24 mouse cellular contexts compared by ENCODE assay signal in the genomic region with DNA sequence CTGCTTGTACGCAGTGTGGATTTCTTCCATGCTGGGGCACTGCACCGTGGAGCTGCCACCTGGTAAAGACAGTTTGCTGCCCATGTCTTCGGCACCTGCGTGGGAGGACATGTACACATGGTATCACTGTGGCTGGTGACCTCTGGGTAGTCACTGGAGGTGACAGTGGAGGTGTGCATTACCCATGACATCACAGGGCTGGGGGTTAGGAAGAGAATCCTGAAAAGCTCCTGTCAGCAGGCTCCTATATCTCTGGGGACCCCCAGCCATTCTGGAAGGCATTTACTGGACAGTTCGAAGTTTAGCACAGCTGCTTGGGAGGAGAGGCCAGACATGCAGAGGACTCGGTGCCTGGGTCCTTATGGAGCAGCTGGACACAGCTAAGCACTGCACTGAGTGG. TPM values are rescaled to one million over a fixed set of nuclear protein-coding genes. Genes with fewer than 3 reads are reported as not detected.
DNase-seq lines count a peak whose midpoint lies in the region; ATAC-seq and TF ChIP-seq lines count a peak whose summit lies in the region.
"Had no signal": no experiment of that assay in that cellular context is flagged by ENCODE, and none has a peak within 500 bp of the region (broad histone marks: within the 10 kb centered on the region; RNA-seq: fewer than 3 reads in every experiment).

No protein-coding gene starts in this region.

- intact Hi-C loops in gastrocnemius, adult 2 months (cut with DNase I) = loop anchor here (1.0 to 5.0 kb wide), 2 partner anchors 33 to 44 kb away; partner anchors contain the start of gene Lrrk1

- DNase-seq in gastrocnemius, adult 2 months = no peak
- DNase-seq in gastrocnemius, postnatal 10 days = no peak
- DNase-seq in intestine, embryonic 14.5 days (ENCODE audit: low spot score) = no peak
- DNase-seq in heart, postnatal 4 days = peak; percentile 34
- DNase-seq in ovary, postnatal 36 days (ENCODE audit: low spot score) = no peak

- ATAC-seq in intestine, embryonic 14.5 days (replicated peaks; ENCODE audit: low FRiP score, low TSS enrichment, low read depth) = no peak
- ATAC-seq in intestine, postnatal 0 days = no peak
- ATAC-seq in megakaryocyte, adult 5-6 weeks (ENCODE audit: poor library complexity, severe bottlenecking) = no peak
- ATAC-seq: CD4-positive, CD25-positive, alpha-beta regulatory T cell, adult 4 months; forebrain, embryonic 15.5 days; Patski had no signal

- H3K9ac ChIP-seq in intestine, embryonic 14.5 days (ENCODE audit: low read length) = 0 out of 2 replicates have a peak overlapping the region, but pooled peaks have one; percentile 20
- no peak overlapping the region for H3K9ac ChIP-seq in intestine, postnatal 0 days (ENCODE audit: low read depth, low read length)
- H3K9ac ChIP-seq: embryonic facial prominence, embryonic 12.5 days; forebrain, embryonic 15.5 days; hindbrain, embryonic 15.5 days; limb, embryonic 13.5 days; liver, embryonic 15.5 days had no signal

- peak overlapping the region; percentile 72 for H3K27ac ChIP-seq in gastrocnemius, adult 2 months
- H3K27ac ChIP-seq in intestine, embryonic 14.5 days (ENCODE audit: low read depth) = no peak overlapping the region
- H3K27ac ChIP-seq in intestine, postnatal 0 days (ENCODE audit: low read depth, low read length) = no peak overlapping the region
- H3K27ac ChIP-seq: embryonic facial prominence, embryonic 12.5 days; forebrain, embryonic 15.5 days; hindbrain, embryonic 15.5 days; limb, embryonic 13.5 days; liver, embryonic 15.5 days had no signal

- no peaks in the 10 kb centered on the region for H3K36me3 ChIP-seq in intestine, embryonic 14.5 days (ENCODE audit: control insufficient read depth, insufficient read depth, low read length)
- no peaks in the 10 kb centered on the region; the same call in 1 of the 2 replicates for H3K36me3 ChIP-seq in intestine, postnatal 0 days (ENCODE audit: control insufficient read depth, insufficient read depth)
- peaks cover 57% of the 10 kb centered on the region for H3K36me3 ChIP-seq in megakaryocyte, embryonic 14.5 days (replicated peaks; ENCODE audit: low read length)
- H3K36me3 ChIP-seq: embryonic facial prominence, embryonic 12.5 days; forebrain, embryonic 15.5 days; hindbrain, embryonic 15.5 days; limb, embryonic 13.5 days; liver, embryonic 15.5 days had no signal

- peaks cover 19% of the 10 kb centered on the region for H3K4me1 ChIP-seq in intestine, embryonic 14.5 days (replicated peaks; ENCODE audit: control insufficient read depth, insufficient read depth, low read length)
- H3K4me1 ChIP-seq in intestine, postnatal 0 days (replicated peaks; ENCODE audit: control insufficient read depth, insufficient read depth, low read length) = no peaks in the 10 kb centered on the region
- peaks cover 81% of the 10 kb centered on the region for H3K4me1 ChIP-seq in megakaryocyte, embryonic 14.5 days

- no peaks in the 10 kb centered on the region for H3K27me3 ChIP-seq in intestine, embryonic 14.5 days (replicated peaks; ENCODE audit: control insufficient read depth, insufficient read depth, low read length)
- H3K27me3 ChIP-seq in intestine, postnatal 0 days (replicated peaks; ENCODE audit: control insufficient read depth, insufficient read depth, low read length) = no peaks in the 10 kb centered on the region
- no peaks in the 10 kb centered on the region for H3K27me3 ChIP-seq in megakaryocyte, embryonic 14.5 days (replicated peaks)
- H3K27me3 ChIP-seq: embryonic facial prominence, embryonic 12.5 days; forebrain, embryonic 15.5 days; hindbrain, embryonic 15.5 days; limb, embryonic 13.5 days; liver, embryonic 15.5 days; Patski had no signal

- 77% methylated on average over 6 of the region's 6 CpGs for WGBS in intestine, embryonic 14.5 days
- 75% methylated on average over 6 of the region's 6 CpGs for WGBS in intestine, postnatal 0 days

- no peak overlapping the region for H3K4me2 ChIP-seq in intestine, embryonic 14.5 days (ENCODE audit: low read length)
- H3K4me2 ChIP-seq in intestine, postnatal 0 days (replicated peaks; ENCODE audit: low read depth) = no peak overlapping the region; the same call in 1 of the 2 replicates
- H3K4me2 ChIP-seq: embryonic facial prominence, embryonic 12.5 days; forebrain, embryonic 15.5 days; hindbrain, embryonic 15.5 days; limb, embryonic 13.5 days; liver, embryonic 15.5 days had no signal

- TF ChIP-seq CTCF in gastrocnemius, adult 2 months (IDR thresholded peaks at IDR 0.05) = no peak
- no peak for TF ChIP-seq CTCF in intestine, postnatal 0 days (IDR thresholded peaks at IDR 0.05; ENCODE audit: low read depth)

- H3K9me3 ChIP-seq in intestine, embryonic 14.5 days (ENCODE audit: control insufficient read depth, low read length) = no peaks in the 10 kb centered on the region
- no peaks in the 10 kb centered on the region for H3K9me3 ChIP-seq in intestine, postnatal 0 days (ENCODE audit: control insufficient read depth)
- no peaks in the 10 kb centered on the region for H3K9me3 ChIP-seq in megakaryocyte, embryonic 14.5 days
- H3K9me3 ChIP-seq: embryonic facial prominence, embryonic 12.5 days; forebrain, embryonic 15.5 days; hindbrain, embryonic 15.5 days; limb, embryonic 13.5 days; liver, embryonic 15.5 days had no signal

- peak overlapping the region; percentile 48 for H3K4me3 ChIP-seq in gastrocnemius, adult 2 months
- H3K4me3 ChIP-seq in intestine, embryonic 14.5 days (ENCODE audit: low read depth, low read length) = no peak overlapping the region
- H3K4me3 ChIP-seq in intestine, postnatal 0 days (ENCODE audit: low read depth, low read length) = no peak overlapping the region
- peak overlapping the region; percentile 71 for H3K4me3 ChIP-seq in megakaryocyte, embryonic 14.5 days (replicated peaks)
- H3K4me3 ChIP-seq: embryonic facial prominence, embryonic 12.5 days; forebrain, embryonic 15.5 days; hindbrain, embryonic 15.5 days; limb, embryonic 13.5 days; liver, embryonic 15.5 days had no signal

RNA-seq across cellular contexts. Expression of gene Gm10974, which starts 22.9 kb away (rescaled TPM):
- total RNA-seq in gastrocnemius, adult 2 months (2021) = not detected
- not detected for total RNA-seq in gastrocnemius, postnatal 10 days (2021)
- not detected in 2 replicates for polyA plus RNA-seq in intestine, embryonic 14.5 days (2014; fragmentation: Nextera tagmentation; extraction: Ambion mirVana)
- polyA plus RNA-seq in intestine, postnatal 0 days (2015; fragmentation: Nextera tagmentation; extraction: Ambion mirVana) = not detected in 2 replicates
- not detected in 2 replicates for polyA plus RNA-seq in megakaryocyte, embryonic 14.5 days (2012; ENCODE audit: insufficient read depth, low replicate concordance)
- total RNA-seq in megakaryocyte, adult 5-6 weeks (2015) = not detected in 2 replicates
- not detected in 2 replicates for total RNA-seq in megakaryocyte, adult 5-6 weeks (2017)
- not detected for total RNA-seq in heart, postnatal 4 days (2021)
- total RNA-seq: adrenal gland, adult 8-10 months; ES-E14; gastrocnemius, postnatal 4 days; heart, postnatal 14 days; layer of hippocampus, postnatal 36 days; left cerebral cortex, postnatal 14 days; megakaryocyte-erythroid progenitor cell, adult 5-6 weeks; midbrain, postnatal 0 days had no signal
- polyA plus RNA-seq: CD4-positive, CD25-positive, alpha-beta regulatory T cell, adult 4 months; cortical plate, adult 2 months; embryonic facial prominence, embryonic 12.5 days; forebrain, embryonic 15.5 days; hindbrain, embryonic 15.5 days; limb, embryonic 13.5 days; liver, embryonic 15.5 days; midbrain, postnatal 0 days; Patski had no signal

RNA-seq across cellular contexts. Expression of gene Lrrk1, which starts 45.3 kb away (rescaled TPM):
- total RNA-seq in gastrocnemius, adult 2 months (2021) = 1 to 10 TPM; 3.0 to 6.4 TPM
- 1 to 10 TPM; 7.7 to 9.2 TPM for total RNA-seq in gastrocnemius, postnatal 10 days (2021)
- 15.5 and 16.9 TPM in 2 replicates for polyA plus RNA-seq in intestine, embryonic 14.5 days (2014; fragmentation: Nextera tagmentation; extraction: Ambion mirVana)
- polyA plus RNA-seq in intestine, postnatal 0 days (2015; fragmentation: Nextera tagmentation; extraction: Ambion mirVana) = 6.1 and 8.0 TPM in 2 replicates
- polyA plus RNA-seq in megakaryocyte, embryonic 14.5 days (2012; ENCODE audit: insufficient read depth, low replicate concordance) = 7.7 and 9.8 TPM in 2 replicates
- 20.6 and 25.6 TPM in 2 replicates for total RNA-seq in megakaryocyte, adult 5-6 weeks (2015)
- 26.6 and 27.9 TPM in 2 replicates for total RNA-seq in megakaryocyte, adult 5-6 weeks (2017)
- total RNA-seq in heart, postnatal 4 days (2021) = 10 to 100 TPM; 11.9 to 14.0 TPM

Comparison
In these comparisons a context has a peak if more than half of its experiments do, and no peak if none do; other contexts are left out.
1. H3K4me3 ChIP-seq: peak in gastrocnemius, adult 2 months (single experiment) and megakaryocyte, embryonic 14.5 days (single experiment); none in intestine, embryonic 14.5 days (single experiment) and intestine, postnatal 0 days (single experiment).